Mouse (Mus musculus) liver, adult 2 months (tissue): Measurements from ENCODE around the gene Peli1. TPM values are rescaled to one million over a fixed set of nuclear protein-coding genes. Genes with fewer than 3 reads are reported as not detected.
A peak's percentile ranks its signal among the peaks of the same experiment; 100 is the strongest.

ENCODE experiments used
- DNase-seq: peaks from one replicate; pipeline ENCODE4 v3.0.0-alpha.2; 2011; ENCODE audit warnings: low read depth, low spot score; ENCODE audit errors: extremely low read depth
- H3K27ac ChIP-seq: fragments of 200-500 bp; replicated peaks from 2 replicates; pipeline ENCODE4 v1.5.1; 2012; ENCODE audit warnings: low read depth, mild to moderate bottlenecking, control low read depth, inconsistent platforms, low read length; ENCODE audit not compliant: insufficient read depth
- H3K27me3 ChIP-seq: fragments of 200-500 bp; 2 replicates; pipeline ENCODE4 v1.6.1; 2012; ENCODE audit warnings: mild to moderate bottlenecking, moderate library complexity, low read length, inconsistent platforms; ENCODE audit not compliant: control insufficient read depth, insufficient read depth
- H3K36me3 ChIP-seq: fragments of 200-500 bp; 2 replicates; pipeline ENCODE4 v1.6.1; 2012; ENCODE audit warnings: low read length, inconsistent platforms; ENCODE audit not compliant: control insufficient read depth, insufficient read depth
- H3K4me1 ChIP-seq: fragments of 200-500 bp; 2 replicates; pipeline ENCODE4 v1.6.1; 2011; ENCODE audit warnings: low read length; ENCODE audit not compliant: control insufficient read depth, insufficient read depth
- H3K4me3 ChIP-seq: fragments of 200-500 bp; 2 replicates; pipeline ENCODE4 v1.5.1; 2011; ENCODE audit warnings: low read depth, mild to moderate bottlenecking, control low read depth, low read length, moderate library complexity; ENCODE audit not compliant: insufficient read depth
- H3K79me2 ChIP-seq: fragments of 200-500 bp; 2 replicates; pipeline ENCODE4 v1.6.1; 2012; ENCODE audit warnings: inconsistent platforms, mild to moderate bottlenecking, low read length, moderate library complexity; ENCODE audit not compliant: control insufficient read depth, insufficient read depth
- H3K9ac ChIP-seq: fragments of 200-500 bp; 2 replicates; pipeline ENCODE4 v1.6.1; 2012; ENCODE audit warnings: low read depth, mild to moderate bottlenecking, control low read depth, inconsistent platforms, low read length
- CTCF ChIP-seq: fragments of 200-500 bp; IDR thresholded peaks from 2 replicates; pipeline ENCODE4 v1.5.1; 2011; ENCODE audit warnings: low read depth, low read length, control low read depth
- POLR2A ChIP-seq: fragments of 200-500 bp; IDR thresholded peaks from 2 replicates; pipeline ENCODE4 v1.6.1; 2011; ENCODE audit warnings: low read length, control low read depth; ENCODE audit not compliant: insufficient read depth; ENCODE audit errors: extremely low read depth
- WGBS: fragments of 180-500 bp; shearing (Covaris S2); methylation state at CpG from one replicate; pipeline ENCODE4 v1.1.7; 2018; 5-methylcytosine and 5-hydroxymethylcytosine counted together
- polyA plus RNA-seq: library from polyadenylated mRNA; depleted of rRNA; stranded (reverse); fragments of >200 nt; gene quantifications from 2 replicates; pipeline ENCODE4 v1.2.3, GENCODE M21; 2012; rRNA removed
- total RNA-seq: library from RNA; depleted of rRNA; stranded (reverse); fragments of >200 nt; gene quantifications from 2 replicates; pipeline ENCODE4 v1.2.3, GENCODE M21; 2014; rRNA removed

Gene Peli1
- total RNA-seq (15.4 and 19.9 TPM in 2 replicates), polyA plus RNA-seq (5.6 and 7.5 TPM in 2 replicates)

- TF ChIP-seq CTCF (no peak), POLR2A (peak; percentile 98)
- WGBS, result under 1% methylated on average over 24 of the region's 24 CpGs
- peaks cover 6% of the 10 kb centered on the region; the same call in 1 of the 2 replicates for H3K4me1 ChIP-seq
Observed at GRCm38 (mm10) chr11:21091067-21091427, at the start of gene Peli1. TSS of gene Peli1 (plus strand) at chr11:21091291.

GRCm38 (mm10) chr11:21042590-21042989 lies 48.5 kb upstream of the Peli1 start:
- no peak overlapping the region for H3K9ac ChIP-seq
- no peaks in the 10 kb centered on the region for H3K36me3 ChIP-seq
- 89% methylated on average over 5 of the region's 5 CpGs for WGBS
- no peaks in the 10 kb centered on the region for H3K4me1 ChIP-seq
- H3K79me2 ChIP-seq, result no peaks in the 10 kb centered on the region
- no peak overlapping the region for H3K4me3 ChIP-seq
- DNase-seq, result no peak
- TF ChIP-seq CTCF, result no peak
- no peak for TF ChIP-seq POLR2A
- H3K27me3 ChIP-seq, result no peaks in the 10 kb centered on the region
- H3K27ac ChIP-seq, result no peak overlapping the region

More at GRCm38 (mm10) chr11:21091067-21091427, at the start of gene Peli1:
- peak within 1 kb of the TSS; percentile 87 for H3K27ac ChIP-seq
- peak; percentile 94 for DNase-seq
- H3K36me3 ChIP-seq, result no peaks in the 10 kb centered on the region
- H3K9ac ChIP-seq, result peak within 1 kb of the TSS; percentile 98
- no peaks in the 10 kb centered on the region for H3K27me3 ChIP-seq
- H3K4me3 ChIP-seq, result peak within 1 kb of the TSS; percentile 91
- H3K79me2 ChIP-seq, result peaks cover 12% of the 10 kb centered on the region; the same call in 1 of the 2 replicates

- TF ChIP-seq CTCF, result no peak
- Histone ChIP-seq H3K9ac (no peak overlapping the region), H3K79me2 (no peaks in the 10 kb centered on the region), H3K27me3 (no peaks in the 10 kb centered on the region), H3K27ac (no peak overlapping the region; the same call in 1 of the 2 replicates), H3K36me3 (no peaks in the 10 kb centered on the region), H3K4me1 (no peaks in the 10 kb centered on the region), H3K4me3 (no peak overlapping the region)
- 94% methylated on average over 2 of the region's 2 CpGs for WGBS
- peak; percentile 40 for DNase-seq
Observed at GRCm38 (mm10) chr11:21046188-21046587, 44.9 kb upstream of the Peli1 start.

DNA sequence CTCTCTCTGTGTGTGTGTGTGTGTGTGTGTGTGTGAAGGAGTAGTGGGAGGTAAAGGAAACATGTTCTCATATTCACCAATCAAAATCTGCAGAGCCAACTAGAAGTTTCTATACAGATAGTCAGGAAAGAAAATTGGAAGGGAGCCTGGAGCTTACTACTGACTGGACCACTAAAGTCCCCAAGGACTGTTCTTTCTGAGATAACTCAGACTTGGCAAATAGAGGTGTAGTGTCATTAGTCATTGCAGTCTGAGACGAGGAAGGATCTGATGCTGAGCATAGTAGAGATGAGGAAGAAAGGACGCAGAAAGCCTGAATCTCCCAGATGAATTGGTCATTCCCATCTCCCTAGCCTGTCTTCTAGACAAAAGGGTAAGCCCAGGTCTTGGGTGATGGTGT lies 43.2 kb upstream of the Peli1 start:
- DNase-seq, result no peak
- Histone ChIP-seq H3K79me2 (no peaks in the 10 kb centered on the region), H3K9ac (no peak overlapping the region), H3K36me3 (no peaks in the 10 kb centered on the region), H3K4me1 (no peaks in the 10 kb centered on the region), H3K27ac (no peak overlapping the region), H3K27me3 (no peaks in the 10 kb centered on the region), H3K4me3 (no peak overlapping the region)
- WGBS, result 91% methylated on average over 2 of the region's 2 CpGs
- TF ChIP-seq POLR2A, result no peak
- TF ChIP-seq CTCF, result no peak

DNA sequence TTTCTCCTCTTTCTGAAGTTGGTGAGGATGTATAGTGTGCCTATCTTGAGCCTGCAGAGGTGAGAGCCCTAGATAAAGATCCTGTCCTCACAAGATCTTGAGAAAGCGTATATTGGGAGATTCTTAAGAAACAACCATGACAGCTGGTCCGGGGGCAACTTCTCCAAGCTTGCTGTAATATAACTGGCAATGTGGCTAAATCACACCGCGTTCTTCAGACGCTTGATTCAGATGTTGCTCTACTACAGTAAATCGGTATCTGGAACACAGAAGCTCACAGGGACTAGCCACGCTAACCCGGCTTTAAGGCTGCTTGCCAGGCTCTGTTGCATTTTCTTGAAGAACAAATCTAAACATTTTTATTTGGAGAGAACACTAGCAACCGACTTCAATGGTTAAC lies 39.4 kb upstream of the Peli1 start:
- Histone ChIP-seq H3K4me3 (no peak overlapping the region), H3K4me1 (no peaks in the 10 kb centered on the region), H3K9ac (no peak overlapping the region), H3K27ac (no peak overlapping the region), H3K27me3 (no peaks in the 10 kb centered on the region), H3K36me3 (no peaks in the 10 kb centered on the region), H3K79me2 (no peaks in the 10 kb centered on the region)
- WGBS, result 91% methylated on average over 9 of the region's 9 CpGs
- TF ChIP-seq POLR2A (no peak), CTCF (no peak)
- DNase-seq, result no peak

DNA sequence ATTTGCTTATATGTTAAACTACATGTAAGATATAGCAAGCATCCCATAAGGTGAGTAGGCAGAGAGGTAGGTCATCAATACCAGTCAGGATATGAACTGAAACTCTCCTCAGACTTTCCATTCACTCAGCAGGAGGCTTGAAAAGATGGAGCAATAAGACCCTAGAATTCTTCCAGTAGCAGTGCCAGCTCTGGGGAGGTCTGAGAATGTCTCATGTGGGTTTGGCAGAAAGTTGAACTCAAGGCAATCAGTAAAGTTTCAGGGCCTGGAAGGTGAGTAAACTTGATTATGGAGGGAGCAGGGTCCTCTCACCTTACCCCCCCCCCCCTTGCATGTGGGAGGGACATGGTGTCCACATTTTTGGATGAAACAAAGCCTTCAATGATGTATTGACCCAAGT lies 36.5 kb upstream of the Peli1 start:
- H3K27me3 ChIP-seq, result no peaks in the 10 kb centered on the region
- no peak overlapping the region for H3K9ac ChIP-seq
- TF ChIP-seq CTCF (no peak), POLR2A (no peak)
- no peak for DNase-seq
- H3K79me2 ChIP-seq, result no peaks in the 10 kb centered on the region
- peaks cover 5% of the 10 kb centered on the region for H3K4me1 ChIP-seq
- no peaks in the 10 kb centered on the region for H3K36me3 ChIP-seq
- H3K27ac ChIP-seq, result no peak overlapping the region
- no peak overlapping the region for H3K4me3 ChIP-seq
